Mouse (Mus musculus) stomach, postnatal 0 days (tissue): ENCODE results near the gene Otop2.

ENCODE experiments used
- CTCF ChIP-seq: IDR thresholded peaks from 2 replicates; pipeline ENCODE4 v1.5.1; 2016; ENCODE audit warnings: antibody characterized with exemption, low read depth, mild to moderate bottlenecking, moderate library complexity
- EP300 ChIP-seq: optimal IDR thresholded peaks from 2 replicates; pipeline ENCODE3; 2016; ENCODE audit warnings: antibody characterized with exemption

DNA sequence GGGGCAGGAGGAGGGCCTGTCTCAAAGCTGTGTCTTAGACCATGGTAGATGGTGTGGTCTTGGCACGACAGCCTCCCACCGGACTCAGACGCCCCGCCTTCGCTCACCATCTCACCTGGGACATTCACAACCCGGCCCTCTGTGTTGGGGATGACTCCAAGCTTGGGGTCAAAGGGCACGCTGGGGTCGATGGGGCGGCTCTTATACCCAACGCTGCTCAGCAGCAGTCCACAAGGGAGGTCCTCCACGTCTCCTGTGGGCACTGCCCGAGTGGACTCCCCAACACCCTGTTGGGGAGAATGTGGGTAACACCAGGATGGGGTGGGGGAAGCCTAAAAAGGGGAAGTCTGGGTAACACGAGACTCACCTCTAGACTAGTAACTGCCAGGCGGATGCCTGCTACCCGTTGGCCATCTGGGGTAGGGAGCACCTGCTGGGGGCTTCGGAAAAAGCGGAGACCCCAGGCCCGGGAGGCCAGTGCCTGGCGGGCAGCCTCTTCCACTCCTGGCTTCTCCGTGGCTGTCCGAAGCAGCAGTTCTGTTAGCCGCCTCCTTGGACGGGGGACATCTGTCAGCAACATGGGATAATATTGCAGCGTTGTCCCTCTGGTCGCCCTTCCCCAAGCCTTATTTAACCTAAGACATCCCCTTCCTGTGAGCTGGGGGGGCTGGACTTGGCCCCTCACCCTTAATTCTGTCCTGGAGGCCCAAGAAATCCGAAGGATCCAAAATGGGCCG lies 37.5 kb upstream of the Otop2 start:
- no peak for TF ChIP-seq CTCF
- TF ChIP-seq EP300 = no peak
